Mouse (Mus musculus) common myeloid progenitor, adult 5-6 weeks (primary cell): Measurements from ENCODE around the gene Sh3rf1. TPM values are rescaled to one million over a fixed set of nuclear protein-coding genes. Genes with fewer than 3 reads are reported as not detected.
"Not testable (repeated sequence)": the region's sequence is repeated elsewhere in the genome, so short reads cannot be mapped to it uniquely, and the experiment has no call there.

Experiments used
- ATAC-seq: replicated peaks from 2 replicates; pipeline ENCODE4 v1.8.0; 2016; ENCODE audit warnings: low read depth, mild to moderate bottlenecking, moderate TSS enrichment, inconsistent platforms; ENCODE audit not compliant: poor library complexity, severe bottlenecking
- total RNA-seq: library from RNA; stranded (forward); fragments of 200-1000, 187-1606 nt; gene quantifications from 2 replicates; pipeline ENCODE4 v1.2.3, GENCODE M21; 2017

The Sh3rf1 gene
- total RNA-seq, 1 experiment from 2014 or later: 4.6 TPM

DNA sequence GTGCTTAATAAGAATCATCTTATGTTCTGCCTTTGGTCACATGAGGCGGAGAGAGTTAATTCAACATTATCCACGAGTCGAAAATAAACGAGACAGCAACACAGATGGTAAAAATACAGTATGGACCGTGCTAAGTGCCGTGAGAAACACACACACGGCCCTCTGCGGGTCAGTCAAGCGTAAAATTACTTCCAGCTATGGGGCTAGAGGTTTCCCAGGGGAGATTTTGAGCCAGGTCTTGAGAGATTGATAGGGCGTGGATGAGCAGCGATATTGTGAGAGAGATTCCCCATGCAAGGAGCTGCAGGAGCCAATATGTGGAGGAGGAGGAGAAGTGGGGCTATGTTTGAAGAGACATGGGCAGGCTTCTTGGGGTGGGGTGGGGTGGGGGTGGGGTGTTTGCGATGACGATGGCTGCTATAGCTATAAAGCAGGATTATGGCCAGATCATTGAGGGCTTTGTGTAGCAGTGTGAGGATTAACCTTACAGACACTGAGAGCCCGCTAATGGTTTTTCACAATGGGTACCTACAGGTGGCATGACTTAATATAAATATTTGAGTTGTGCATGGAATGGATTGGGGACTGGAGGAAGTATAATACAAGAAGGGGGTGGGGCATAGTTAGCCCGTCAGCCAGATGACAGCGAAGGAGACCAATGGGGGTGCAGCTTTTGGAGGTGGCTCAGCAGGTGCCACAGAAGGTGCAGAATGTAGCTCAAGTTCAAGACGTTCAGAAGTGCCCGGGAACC lies 166.8 kb downstream of the Sh3rf1 start:
- no peak for ATAC-seq

DNA sequence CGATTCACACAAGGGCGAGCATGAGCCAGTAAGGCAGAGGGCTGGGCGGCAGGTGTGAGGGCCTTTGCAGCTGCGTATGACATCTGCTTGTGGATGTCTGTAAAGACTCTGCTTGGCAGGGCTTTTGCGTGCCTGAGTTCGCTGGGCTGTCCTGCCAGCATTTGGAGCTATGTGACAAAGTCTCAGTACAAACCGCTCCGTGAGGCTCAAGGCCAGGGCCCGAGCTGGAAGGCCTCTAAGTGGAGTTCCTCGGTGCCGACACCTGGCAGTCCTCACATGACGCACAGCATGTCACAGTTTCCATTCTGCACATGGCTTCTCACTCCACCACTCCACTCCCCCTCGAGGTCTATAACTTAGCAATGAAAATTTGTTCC lies 167.4 kb downstream of the Sh3rf1 start:
- no peak for ATAC-seq

DNA sequence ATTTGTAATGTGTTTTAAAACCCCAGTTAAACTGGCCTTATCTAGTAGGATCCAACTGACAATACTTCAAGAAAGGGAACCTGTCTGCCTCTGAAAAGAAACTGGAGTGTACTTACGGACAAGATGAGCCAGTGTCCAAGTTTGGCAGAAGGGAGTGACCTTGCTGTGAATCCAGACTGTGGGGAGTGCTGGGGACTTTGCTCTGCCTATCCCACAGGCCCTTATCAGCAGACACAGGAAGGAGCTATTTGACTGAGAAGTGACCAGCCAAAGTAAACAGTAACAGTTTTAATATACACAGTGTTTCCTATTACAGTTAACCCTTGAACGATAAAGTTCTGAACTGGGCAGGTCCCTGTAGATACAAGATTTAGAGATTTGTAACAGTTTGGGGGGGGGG lies 173.5 kb downstream of the Sh3rf1 start:
- ATAC-seq: 0 out of 2 replicates have a peak, but pooled peaks have one; percentile 22

DNA sequence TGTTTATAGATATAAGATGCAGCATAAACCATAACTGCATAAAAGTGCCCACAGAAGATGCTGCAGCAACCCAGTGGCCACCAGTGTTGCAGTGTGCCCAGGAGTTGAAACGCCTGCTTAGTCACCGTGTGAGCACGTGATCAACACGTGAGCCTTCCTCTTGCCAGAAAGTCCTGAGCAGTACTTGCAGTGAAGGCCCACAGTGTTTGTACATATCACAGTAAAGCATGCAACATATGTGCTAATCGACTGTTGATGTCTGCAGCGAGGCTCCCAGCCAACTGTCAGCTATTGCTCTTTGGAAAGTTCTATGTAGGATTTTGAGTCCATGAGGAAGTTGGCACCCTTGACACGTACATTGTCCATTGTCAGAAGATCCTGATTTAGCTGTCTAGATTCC lies 174.1 kb downstream of the Sh3rf1 start:
- no peak for ATAC-seq

DNA sequence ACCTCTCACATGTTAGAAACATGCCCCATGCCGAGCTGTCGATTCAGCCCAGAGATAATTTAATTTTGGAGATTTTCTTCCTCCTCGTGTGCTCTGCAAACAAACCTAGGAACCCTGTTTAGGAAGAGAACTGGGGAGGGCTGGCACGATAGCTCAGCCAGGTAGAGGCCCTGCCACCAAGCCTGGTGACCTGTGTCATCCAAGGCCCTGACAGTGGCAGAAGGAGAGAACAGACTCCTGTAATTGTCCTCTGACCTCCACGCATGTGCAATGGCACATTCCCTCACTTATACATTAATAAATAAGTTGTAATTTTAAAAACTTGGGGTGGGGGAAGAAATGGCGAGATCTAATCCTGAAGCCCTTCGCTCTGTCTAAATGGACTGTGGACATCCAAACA lies 179.2 kb downstream of the Sh3rf1 start:
- no peak for ATAC-seq

DNA sequence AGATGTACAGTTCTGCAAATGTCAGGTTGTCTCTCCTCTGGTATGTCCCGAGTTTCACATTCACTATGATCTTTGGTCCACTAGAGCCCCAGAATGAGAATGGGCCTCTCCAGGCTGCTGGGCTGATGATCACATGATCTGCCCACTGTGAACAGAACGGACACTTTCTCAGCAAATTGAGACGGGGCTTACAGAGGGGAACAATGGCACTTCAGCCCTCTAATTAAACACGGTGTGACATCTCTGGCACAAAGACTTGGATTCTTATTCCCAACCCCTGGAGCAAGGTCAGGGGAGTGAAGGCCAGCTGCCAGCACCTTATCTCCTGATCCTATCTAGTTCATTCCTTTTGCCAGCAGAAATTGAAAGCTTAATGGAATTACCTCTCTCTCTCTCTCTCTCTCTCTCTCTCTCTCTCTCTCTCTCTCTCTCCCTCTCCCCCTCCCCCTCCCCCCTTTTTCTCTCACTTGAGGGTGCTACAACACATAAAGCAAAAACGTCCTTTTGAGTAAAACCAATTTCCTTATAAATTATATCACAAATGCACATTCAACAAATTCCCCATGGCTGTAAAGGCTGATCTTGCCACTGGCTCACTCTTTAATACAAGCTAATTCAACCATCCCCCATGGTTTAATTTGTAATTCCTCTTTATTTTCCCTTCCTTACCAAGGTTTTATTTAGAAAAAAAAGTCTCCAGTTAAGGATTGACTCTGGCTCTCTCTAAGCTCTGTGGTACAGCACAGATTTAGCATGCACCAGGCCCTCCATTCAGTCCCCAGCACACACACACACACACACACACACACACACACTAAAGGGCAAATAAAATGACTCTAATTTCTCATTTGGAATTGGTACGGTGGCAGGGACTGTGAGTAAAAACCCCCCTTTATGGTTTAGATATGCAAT lies 179.8 kb downstream of the Sh3rf1 start:
- ATAC-seq: no peak

DNA sequence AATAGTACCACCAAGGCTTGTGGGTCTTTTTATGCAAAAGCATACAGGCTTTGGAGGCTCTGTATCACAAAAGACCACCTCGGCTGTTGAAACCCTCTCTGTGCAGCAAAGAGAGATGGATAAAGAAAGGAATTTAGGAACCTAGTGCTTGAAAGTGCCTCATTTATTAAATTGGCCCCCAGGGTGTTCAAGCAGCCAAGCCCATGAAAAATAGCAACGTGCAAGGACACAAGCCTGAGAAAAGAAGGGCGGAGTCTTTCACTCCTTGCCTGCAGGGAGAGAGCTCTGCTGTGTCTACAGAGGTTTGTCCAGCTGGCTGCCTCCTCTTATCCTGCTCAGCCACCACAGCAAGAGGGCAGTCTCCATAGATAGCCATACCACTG lies 180.5 kb downstream of the Sh3rf1 start:
- ATAC-seq: no peak

DNA sequence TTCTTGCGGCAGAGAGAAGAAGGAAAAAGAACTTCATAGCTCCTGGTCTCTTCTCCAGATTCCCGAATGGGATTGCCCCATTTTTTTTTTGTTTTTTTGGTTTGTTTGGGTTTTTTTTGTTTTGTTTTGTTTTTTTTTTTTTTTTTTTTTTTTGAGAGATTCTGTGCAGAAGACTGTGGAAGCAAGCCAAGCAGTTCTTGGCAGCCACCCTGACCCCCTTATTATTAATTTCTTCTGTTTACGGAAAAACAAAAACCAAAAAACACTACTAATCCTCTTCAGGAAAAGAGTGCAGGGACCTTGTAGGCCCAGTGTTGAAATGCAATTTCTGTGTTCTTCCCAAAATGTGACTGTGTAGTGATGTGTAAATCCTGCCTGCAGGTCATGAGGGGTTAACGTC lies 185.4 kb downstream of the Sh3rf1 start:
- no peak for ATAC-seq

DNA sequence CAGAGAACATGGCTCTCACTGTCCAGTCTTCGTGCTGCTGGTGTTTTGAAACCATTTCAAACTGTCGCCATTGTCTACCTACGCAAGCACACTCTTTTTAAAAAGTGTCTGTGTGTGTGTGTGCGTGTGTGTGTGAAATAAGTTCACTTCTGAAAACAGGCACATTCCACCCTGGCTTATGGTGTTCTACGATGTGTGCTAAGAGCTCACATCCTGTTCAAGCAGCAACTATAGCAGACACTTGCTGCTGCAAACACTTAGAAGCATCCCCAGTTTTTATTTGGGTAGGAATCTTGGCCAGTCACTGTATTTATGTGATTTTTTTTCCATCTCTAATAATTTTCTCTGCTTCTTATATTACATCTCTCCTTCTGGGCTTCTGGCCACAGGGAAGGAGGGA lies 186.0 kb downstream of the Sh3rf1 start:
- not testable (repeated sequence) for ATAC-seq

DNA sequence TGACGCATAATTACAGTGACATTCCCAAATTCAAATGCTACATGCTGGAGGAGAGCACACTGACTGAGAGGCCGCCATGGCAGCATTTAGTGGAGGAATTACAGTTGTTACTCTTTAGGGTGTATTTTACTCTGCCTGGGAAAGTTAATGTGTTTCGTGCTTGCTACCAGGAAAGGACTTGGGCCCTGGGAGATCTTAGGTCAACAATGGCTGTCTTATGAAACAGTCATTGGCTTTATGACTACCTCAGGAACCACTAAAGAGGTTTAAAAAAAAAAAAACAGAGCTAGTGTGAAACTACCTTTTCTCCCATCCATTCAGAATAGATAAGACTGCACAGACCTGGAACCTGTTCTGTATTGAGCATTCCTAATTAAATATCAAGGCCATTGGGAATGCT lies 195.8 kb downstream of the Sh3rf1 start:
- no peak for ATAC-seq

DNA sequence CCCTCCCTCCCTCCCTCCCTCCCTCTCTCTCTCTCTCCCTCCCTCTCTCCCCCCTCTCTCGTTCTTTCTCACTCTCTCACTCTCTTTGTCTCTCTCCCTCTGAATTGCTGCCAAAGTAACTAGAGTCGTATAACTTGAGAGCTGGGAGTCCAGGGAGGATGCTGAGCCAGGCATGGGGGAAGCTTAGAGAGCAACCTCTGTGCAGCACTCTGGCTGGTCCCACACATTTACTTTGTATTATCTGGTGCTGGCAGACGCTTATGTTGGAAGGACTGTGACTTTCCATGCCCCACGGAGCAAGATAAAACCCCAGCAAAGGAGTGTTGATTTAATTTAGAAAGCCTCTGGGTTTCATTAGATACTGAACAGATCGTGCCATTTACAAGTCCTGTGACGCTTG lies 196.5 kb downstream of the Sh3rf1 start:
- no peak for ATAC-seq

DNA sequence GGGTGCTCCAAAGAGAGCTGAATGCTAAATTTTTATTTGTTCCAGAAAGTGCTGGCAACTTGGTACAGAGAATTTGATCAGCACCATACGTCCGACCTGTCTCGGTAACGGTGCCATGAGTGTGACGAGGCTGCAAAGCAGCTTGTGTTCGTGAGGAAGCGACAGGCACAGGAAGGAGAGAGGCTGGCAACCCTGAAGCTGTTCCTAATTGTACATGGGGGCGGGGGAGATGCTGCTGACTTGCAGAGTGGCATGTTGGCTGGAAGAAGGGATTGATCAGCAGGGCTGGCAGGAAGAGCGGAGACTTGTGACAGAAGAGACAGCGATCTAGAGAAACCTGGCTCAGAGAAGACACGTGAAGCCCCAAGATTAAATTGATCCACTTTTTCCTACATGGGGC lies 197.9 kb downstream of the Sh3rf1 start:
- ATAC-seq: no peak

DNA sequence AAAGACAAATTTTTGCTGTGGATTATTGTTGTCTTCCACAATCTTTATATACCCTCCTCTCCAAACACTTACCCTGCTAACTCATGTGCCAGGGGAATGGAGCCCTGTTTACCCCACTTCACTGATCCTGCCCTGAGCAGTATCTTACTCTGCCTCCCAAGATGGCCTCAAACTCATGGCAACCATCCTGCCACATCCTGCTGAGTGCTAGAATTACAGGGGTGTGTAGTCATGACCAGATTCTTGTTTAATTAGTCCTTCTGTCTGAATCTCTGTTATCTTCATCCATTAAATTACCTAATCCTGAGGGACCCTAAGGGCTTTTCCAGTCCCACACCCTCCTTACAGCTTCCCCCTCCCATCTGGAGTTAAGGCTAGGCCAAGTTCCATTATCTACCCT lies 201.5 kb downstream of the Sh3rf1 start:
- no peak for ATAC-seq

DNA sequence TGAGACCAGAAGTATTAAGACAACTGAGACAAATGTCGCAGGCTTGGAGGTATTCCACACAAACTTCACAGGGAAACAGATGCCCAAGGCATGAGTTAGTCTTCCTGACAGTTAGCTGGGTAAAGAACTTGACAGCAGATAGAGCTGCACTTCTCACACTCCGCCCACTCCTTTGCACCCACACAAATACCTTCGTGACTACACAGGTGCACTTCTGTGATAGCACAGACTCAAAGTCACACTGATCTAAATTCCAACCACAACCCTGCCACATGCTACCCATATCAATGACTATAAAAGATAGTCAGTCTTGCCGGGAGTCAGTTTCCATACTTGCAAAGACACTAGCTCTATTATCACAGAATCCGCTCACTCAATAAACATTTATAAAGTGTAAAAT lies 202.4 kb downstream of the Sh3rf1 start:
- ATAC-seq: peak; percentile 58; the same call in 1 of the 2 replicates

DNA sequence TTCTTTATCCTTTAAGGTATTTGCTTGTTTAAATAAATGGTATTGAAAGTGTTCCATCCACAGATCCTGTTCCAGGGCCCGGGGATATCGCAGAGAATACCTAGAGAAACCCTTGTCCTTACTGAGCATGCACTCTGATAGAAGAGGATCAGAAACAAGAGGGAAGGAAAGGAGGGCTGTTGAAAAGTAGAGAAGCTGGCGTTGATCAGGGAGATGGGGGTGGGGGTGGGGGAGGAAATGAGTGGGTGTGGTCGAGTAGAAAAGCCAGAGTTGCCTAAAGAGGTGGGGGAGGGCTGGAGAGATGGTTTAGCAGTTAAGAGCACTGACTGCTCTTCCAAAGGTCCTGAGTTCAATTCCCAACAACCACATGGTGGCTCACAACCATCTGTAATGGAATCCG lies 203.0 kb downstream of the Sh3rf1 start:
- no peak for ATAC-seq

DNA sequence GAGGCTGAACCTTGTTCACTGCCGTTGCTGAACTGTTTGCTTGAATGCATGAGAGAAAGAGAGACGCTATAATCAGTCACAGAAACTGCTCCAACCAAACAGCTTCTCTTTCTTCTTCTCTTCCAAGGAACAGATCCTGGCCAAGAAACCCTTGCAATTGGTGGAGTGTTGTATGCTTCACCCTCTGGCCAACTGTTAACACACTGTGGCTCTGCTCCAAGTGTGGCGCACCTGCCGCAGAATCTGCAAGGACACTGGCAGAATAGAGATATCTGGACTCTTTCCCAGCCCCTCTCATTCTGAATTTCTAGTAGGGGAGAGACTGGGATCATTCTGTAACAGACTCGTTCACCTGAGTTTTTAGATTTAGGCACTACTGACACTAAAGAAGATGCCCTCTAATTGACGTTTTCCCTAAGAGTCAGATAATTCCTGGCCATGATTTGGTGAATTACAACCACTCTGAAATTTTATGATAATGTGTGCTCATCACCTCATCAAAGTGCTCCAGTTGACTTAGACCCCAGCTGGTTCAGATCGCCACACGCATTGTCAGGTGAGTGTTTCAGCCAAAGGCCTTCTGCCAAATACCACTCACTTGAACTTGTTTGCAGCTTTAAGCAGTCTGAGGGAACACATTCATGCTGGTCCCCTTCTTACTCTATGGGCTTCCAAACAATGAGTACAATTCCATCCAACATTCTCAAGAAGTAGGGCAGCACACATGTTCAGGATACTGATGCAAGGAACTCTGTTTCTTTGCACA lies 204.4 kb downstream of the Sh3rf1 start:
- ATAC-seq: no peak

DNA sequence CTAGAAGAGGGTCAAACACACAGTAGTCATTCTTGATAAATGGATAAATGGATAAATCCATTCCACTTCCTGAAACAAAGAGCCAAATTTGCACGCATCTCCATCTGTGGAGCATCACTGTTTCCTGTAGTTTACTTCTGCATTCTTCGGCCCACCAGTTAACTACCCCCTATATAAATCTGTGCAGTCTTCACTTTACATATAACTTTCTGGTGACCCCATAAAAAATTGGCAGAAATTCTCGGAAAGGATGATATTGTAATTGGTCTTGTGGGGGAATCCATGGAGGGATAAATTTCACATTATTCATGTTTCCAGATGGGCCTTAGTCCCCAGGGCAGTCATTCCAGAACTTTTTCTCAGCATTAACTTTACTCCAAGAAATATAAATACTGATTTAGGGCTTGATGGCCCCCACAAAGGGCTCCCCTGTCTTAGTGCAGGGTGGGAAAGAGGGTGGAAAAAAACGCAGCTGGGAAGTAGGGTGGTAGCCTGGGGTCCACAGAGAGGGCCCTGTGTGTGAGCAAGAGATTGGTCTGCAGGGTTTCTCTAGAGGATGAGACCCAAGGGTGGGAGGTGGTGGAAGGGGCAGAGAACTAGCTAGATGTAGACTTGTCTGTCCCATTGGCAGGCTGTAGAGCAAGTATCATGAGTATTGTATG lies 205.3 kb downstream of the Sh3rf1 start:
- no peak for ATAC-seq

DNA sequence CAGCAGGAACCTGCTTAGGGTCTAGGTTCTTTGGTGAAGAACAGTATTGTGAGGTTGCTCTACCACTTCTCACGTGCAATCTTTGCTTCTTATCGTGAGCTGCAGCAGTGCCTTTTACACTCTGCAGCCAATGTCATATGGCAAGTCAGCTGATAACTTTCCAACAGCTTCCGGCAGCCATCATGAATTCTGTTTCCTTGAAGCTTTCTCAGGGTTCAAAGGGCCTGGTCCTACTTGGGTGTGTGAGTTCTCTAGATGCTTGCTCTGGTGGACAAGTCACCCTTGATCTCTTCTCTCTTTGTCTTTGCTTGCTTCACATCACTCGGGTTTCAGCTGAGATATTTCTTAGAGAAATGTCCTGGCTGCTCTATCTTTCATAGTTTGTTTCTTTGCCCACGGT lies 211.8 kb downstream of the Sh3rf1 start:
- no peak for ATAC-seq

DNA sequence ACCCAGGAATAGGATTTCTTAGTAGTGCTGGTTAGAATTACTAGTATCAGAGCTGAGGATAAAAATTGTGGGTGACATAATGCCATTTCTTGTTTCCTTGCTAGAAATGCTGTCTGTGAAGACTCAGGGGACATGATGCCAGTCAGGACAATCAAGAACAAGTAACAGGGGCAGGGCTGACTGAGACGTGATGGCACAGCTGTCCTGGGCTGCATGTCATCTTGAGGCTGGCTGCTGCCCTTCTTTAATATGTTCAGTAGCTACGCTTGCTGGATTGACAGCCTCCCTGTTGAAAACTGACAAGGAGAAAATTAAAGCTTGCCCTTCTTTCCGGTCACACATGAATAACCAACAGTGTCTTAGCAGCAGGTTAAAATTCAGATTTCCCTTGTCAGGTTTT lies 212.5 kb downstream of the Sh3rf1 start:
- no peak for ATAC-seq

DNA sequence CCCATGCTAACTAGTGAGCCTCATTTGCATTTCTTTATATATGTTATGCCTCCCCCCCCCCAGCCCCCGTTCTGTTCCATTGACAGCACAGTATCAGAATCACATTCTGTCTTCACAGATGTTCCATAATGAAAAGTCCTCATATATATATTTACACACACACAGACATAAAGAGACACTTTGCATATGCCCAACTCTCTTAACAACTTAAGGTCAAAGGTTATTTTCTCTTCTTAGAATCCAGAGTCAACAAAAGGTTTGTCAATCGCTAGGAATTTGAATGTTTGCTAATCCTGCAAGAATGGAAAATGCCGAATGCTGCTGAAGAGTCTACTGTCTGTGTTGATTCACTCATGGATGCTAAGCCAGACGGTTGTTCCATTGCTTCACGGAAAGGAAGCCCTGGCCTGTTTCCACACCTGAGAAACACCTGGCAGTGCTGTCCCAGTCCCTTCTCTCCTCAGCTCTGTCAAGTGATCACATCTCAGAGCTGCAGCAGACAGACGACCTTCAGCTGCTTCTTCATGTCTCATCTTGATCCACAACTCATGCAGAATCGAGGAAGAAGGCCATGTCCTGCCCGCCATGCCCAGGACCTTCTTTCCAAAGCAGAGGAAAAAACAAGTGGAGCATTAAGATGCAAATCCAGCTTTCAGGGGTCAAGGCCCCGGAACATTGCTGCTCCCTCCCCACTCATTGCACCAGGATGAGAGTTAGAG lies 213.1 kb downstream of the Sh3rf1 start:
- no peak for ATAC-seq
